Mouse (Mus musculus): ENCODE measurements around the gene Ppm1n.

DNA sequence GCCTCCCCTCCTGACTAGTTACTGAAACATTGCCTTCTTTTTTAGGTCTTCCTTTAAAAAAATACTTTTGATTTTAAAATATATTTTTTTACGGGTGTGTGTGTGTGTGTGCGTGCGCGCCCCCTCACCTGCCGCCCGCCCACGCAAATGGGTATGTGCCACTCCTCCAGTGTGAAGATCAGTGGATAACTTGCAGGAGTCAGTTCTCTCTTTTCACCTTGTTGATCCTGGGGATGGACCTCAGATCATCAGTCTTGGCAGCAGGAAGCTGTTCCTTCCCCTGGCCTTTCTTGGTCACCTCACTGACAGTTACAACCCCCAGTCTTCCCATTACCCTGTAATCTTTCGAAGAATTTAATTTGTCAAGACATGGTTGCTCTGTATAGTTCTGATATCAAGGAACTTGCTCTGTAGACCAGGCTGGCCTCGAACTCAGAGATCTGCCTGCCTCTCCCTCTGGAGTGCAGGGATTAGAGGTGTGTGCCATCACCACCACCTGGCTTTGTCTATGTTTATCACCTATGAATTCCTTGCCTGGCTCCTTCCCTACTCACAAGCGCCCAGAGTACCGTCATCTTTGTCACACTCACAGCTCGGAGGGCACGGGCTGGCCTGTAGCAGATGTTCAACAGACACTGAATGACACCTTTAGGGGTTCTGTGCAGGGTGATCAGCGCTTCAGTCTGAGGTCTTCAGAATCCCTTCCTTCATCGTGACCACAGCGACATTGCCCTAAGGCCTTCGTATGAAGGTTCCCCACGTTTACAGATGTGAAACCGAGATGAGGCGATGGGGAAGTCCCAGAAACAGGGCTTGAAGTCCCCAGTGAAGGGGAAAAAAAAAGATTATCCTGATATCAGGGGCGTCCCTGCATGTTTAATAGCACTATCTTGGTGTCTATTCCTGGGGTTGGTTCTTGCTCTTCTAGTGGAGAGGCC, 45.7 kb upstream of the Ppm1n start:
- TF ChIP-seq CTCF (IDR thresholded peaks at IDR 0.05; ENCODE audit: control insufficient read depth, insufficient read depth, insufficient replicate concordance, low read depth, low read length) (no peak), POLR2A (IDR thresholded peaks at IDR 0.05; ENCODE audit: control insufficient read depth, low read depth, low read length) (no peak)
